Mouse (Mus musculus) limb, embryonic 12.5 days (tissue): ENCODE results near the gene Mfap3l. TPM values are rescaled to one million over a fixed set of nuclear protein-coding genes. Genes with fewer than 3 reads are reported as not detected.
"Not testable (repeated sequence)": the region's sequence is repeated elsewhere in the genome, so short reads cannot be mapped to it uniquely, and the experiment has no call there.

Experiments
- ATAC-seq: fragments of 200-750 bp; cut with Nextera tagmentation; 2 replicates; pipeline ENCODE4 v1.8.0; 2017; ENCODE audit warnings: low read depth, moderate TSS enrichment; ENCODE audit not compliant: insufficient number of reproducible peaks, insufficient read depth, low FRiP score, low TSS enrichment
- H3K27ac ChIP-seq: fragments of 300-500 bp; sonication (generic); 2 replicates; pipeline ENCODE4 v1.5.1; 2016; ENCODE audit warnings: mild to moderate bottlenecking, moderate library complexity
- H3K27me3 ChIP-seq: fragments of 300-500 bp; sonication (generic); 2 replicates; pipeline ENCODE4 v1.6.1; 2016; ENCODE audit warnings: mild to moderate bottlenecking, moderate library complexity
- H3K36me3 ChIP-seq: fragments of 300-500 bp; sonication (generic); 2 replicates; pipeline ENCODE4 v1.6.1; 2016; ENCODE audit warnings: mild to moderate bottlenecking, moderate library complexity
- H3K4me1 ChIP-seq: fragments of 300-500 bp; sonication (generic); replicated peaks from 2 replicates; pipeline ENCODE4 v1.6.1; 2016
- H3K4me2 ChIP-seq: fragments of 300-500 bp; sonication (generic); 2 replicates; pipeline ENCODE4 v1.6.1; 2016; ENCODE audit warnings: mild to moderate bottlenecking, moderate library complexity
- H3K4me3 ChIP-seq: fragments of 300-500 bp; sonication (generic); replicated peaks from 2 replicates; pipeline ENCODE4 v1.5.1; 2016; ENCODE audit warnings: mild to moderate bottlenecking
- H3K9ac ChIP-seq: fragments of 300-500 bp; sonication (generic); replicated peaks from 2 replicates; pipeline ENCODE4 v1.6.1; 2016; ENCODE audit warnings: mild to moderate bottlenecking, moderate library complexity
- H3K9me3 ChIP-seq: fragments of 300-500 bp; sonication (generic); 2 replicates; pipeline ENCODE4 v1.6.1; 2016; ENCODE audit warnings: mild to moderate bottlenecking, moderate library complexity
- WGBS: fragments of 180-500 bp; shearing (Covaris S2); methylation state at CpG from one replicate; pipeline ENCODE4 v1.1.7; 2016; 5-methylcytosine and 5-hydroxymethylcytosine counted together
- polyA plus RNA-seq: library from polyadenylated mRNA; unstranded; fragments of >200 nt; fragmentation: Nextera tagmentation; extraction: Ambion mirVana; gene quantifications from 2 replicates; pipeline ENCODE4 v1.2.1, GENCODE M21; 2016

Gene Mfap3l
- polyA plus RNA-seq, 1 experiment from 2014 or later = 2.2 TPM

DNA sequence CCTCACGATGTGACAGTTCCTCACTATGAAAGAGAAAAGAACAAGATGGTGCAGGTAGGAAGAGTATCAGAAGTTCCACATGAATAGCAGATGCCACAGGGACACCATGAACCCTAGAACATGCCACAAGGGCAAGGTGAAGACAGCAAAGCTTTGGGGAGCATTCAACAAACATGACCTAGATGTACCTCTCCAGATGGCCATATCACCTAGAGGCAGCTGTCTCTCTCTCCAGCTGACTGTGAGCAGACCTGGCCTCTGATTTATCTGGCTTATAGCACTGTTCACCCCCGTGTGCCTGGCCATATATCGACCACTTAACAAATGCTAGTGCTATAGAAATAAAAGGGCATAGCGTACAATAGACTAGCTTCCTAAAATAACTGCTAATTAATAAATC lies 17.5 kb downstream of the Mfap3l start:
- no peak overlapping the region for H3K4me2 ChIP-seq
- no peaks in the 10 kb centered on the region for H3K36me3 ChIP-seq
- no peaks in the 10 kb centered on the region for H3K27me3 ChIP-seq
- no peak overlapping the region for H3K9ac ChIP-seq
- H3K4me1 ChIP-seq = peaks cover 12% of the 10 kb centered on the region
- H3K27ac ChIP-seq = no peak overlapping the region
- WGBS = 83% methylated on average over 4 of the region's 4 CpGs
- ATAC-seq = no peak
- no peaks in the 10 kb centered on the region for H3K9me3 ChIP-seq
- H3K4me3 ChIP-seq = no peak overlapping the region

DNA sequence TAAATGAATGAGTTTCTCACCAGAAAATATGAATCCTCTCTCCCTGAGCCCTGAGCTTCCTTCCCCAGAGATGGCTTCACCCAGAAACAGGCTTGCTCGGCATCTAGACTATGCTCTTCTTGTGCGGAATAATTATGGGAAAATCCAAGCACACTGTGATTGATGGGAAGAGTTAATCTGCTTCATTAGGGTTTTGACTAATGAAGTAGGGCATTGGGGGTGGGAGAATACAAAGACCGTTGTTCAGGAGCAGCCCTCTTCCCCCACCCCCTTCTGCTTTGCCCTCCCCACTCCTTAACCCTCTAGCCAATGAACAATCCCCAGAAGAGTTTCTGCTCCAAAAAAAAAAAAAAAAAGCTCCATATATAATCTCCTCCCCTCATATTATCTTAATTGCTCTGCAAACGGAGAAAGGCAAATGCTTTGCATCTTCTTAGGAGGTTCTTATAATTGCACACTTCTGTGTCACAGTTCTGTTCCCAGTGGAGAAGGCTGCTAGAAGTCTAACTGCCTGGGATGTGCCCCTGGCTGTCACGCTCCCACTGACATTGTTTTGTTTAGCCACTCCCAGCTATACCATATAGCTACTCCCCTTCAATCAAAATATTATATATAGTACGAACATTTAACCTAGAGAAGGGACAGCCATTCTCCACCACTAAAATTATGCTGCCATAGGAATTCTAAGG lies 24.9 kb downstream of the Mfap3l start:
- Histone ChIP-seq H3K4me2 (no peak overlapping the region), H3K36me3 (no peaks in the 10 kb centered on the region), H3K4me3 (no peak overlapping the region), H3K27me3 (no peaks in the 10 kb centered on the region), H3K9ac (no peak overlapping the region), H3K27ac (no peak overlapping the region), H3K9me3 (no peaks in the 10 kb centered on the region), H3K4me1 (no peaks in the 10 kb centered on the region)
- WGBS = 77% methylated on average over 6 of the region's 6 CpGs
- ATAC-seq = no peak

DNA sequence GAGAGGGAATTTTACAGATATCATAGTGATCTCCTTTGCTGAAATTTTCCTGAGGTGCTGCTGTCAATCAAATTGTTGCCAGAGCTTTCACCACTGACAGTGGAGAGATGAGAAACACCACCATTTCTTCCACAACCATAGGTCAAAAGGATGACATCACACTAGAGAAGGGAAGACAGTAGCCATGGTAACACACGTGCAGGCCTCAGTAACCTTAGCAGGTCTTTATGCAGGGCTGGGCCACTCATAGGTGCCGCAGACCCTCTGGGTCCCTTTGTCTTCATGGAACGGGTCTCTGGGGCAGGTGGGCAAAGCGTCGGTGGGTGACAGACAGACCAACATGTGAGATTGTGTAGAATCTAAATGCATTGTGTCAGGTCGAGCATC lies 25.5 kb downstream of the Mfap3l start:
- ATAC-seq = no peak
- no peak overlapping the region for H3K4me2 ChIP-seq
- no peak overlapping the region for H3K27ac ChIP-seq
- no peaks in the 10 kb centered on the region for H3K27me3 ChIP-seq
- H3K9ac ChIP-seq = no peak overlapping the region
- H3K4me3 ChIP-seq = no peak overlapping the region
- no peaks in the 10 kb centered on the region for H3K36me3 ChIP-seq
- H3K4me1 ChIP-seq = no peaks in the 10 kb centered on the region
- WGBS = 88% methylated on average over 6 of the region's 6 CpGs
- no peaks in the 10 kb centered on the region for H3K9me3 ChIP-seq

DNA sequence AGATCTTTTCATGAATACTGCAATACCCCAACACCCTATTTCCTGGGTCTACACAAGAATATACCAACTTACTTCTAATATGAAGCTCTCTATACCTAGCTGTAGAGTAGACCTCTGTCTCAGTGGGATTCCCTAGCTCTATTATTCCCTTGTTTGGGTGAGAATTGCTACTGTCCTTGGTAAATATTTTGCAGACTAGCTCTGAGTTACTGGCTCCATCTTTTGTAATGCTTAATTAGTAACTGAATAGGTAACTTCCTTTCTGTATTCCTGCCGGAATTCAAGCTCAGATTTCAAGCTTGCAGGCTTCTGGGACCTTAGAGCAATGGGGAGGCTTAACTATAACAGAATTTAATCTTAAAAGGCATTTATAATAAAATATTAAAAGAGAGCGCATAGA lies 26.1 kb downstream of the Mfap3l start:
- WGBS = 67% methylated on average over 2 of the region's 2 CpGs
- not testable (repeated sequence) for H3K4me2 ChIP-seq, H3K4me3 ChIP-seq, H3K4me1 ChIP-seq, H3K27me3 ChIP-seq, ATAC-seq, H3K9me3 ChIP-seq, H3K27ac ChIP-seq, H3K9ac ChIP-seq, H3K36me3 ChIP-seq

DNA sequence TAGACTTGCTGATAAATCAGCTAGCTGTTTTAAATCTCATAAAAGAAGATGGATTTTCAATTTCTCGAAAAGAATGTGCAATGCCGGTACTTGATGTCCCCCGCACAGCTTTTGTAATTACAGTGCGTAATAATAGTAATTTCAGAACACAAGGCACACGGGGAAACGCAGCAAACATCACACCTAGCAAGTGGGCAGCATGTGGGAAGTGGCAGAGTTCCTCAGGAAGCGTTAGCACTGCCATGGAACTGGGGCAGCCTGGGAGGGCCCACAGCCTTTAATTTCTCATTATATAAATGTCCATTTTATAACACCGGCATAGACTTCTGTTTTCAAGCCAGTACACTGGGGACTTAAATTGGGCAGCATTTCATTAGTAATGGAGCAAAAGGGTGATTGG lies 27.1 kb downstream of the Mfap3l start:
- WGBS = 86% methylated on average over 8 of the region's 8 CpGs
- no peaks in the 10 kb centered on the region for H3K27me3 ChIP-seq

DNA sequence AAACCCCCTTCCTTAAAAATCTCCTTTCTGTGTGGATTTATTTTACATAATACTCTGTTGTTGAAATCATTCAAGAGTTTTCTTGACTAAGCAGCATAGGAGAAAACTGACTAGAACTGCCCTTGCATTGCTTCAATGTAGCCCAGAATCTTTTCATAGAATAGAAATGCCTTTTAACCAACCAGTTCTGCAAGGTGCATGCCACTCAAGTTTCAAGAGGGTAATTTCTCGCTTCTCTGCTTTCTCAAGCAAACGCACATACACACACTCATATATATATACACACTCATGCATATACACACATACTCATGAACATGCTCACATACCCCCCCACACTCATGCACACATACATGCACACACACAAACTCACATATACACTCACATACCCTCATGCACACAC lies 28.6 kb downstream of the Mfap3l start:
- H3K4me3 ChIP-seq = no peak overlapping the region
- H3K9ac ChIP-seq = no peak overlapping the region
- no peaks in the 10 kb centered on the region for H3K4me1 ChIP-seq
- H3K9me3 ChIP-seq = no peaks in the 10 kb centered on the region
- 92% methylated on average over 2 of the region's 2 CpGs for WGBS
- no peak for ATAC-seq
- H3K36me3 ChIP-seq = no peaks in the 10 kb centered on the region
- H3K4me2 ChIP-seq = no peak overlapping the region
- H3K27ac ChIP-seq = no peak overlapping the region
- H3K27me3 ChIP-seq = no peaks in the 10 kb centered on the region

More for the DNA sequence above, 27.1 kb downstream of the Mfap3l start:
- H3K4me2 ChIP-seq = no peak overlapping the region
- H3K4me3 ChIP-seq = no peak overlapping the region
- no peak for ATAC-seq
- no peak overlapping the region for H3K9ac ChIP-seq
- no peak overlapping the region for H3K27ac ChIP-seq
- H3K36me3 ChIP-seq = no peaks in the 10 kb centered on the region
- no peaks in the 10 kb centered on the region for H3K4me1 ChIP-seq
- no peaks in the 10 kb centered on the region for H3K9me3 ChIP-seq

DNA sequence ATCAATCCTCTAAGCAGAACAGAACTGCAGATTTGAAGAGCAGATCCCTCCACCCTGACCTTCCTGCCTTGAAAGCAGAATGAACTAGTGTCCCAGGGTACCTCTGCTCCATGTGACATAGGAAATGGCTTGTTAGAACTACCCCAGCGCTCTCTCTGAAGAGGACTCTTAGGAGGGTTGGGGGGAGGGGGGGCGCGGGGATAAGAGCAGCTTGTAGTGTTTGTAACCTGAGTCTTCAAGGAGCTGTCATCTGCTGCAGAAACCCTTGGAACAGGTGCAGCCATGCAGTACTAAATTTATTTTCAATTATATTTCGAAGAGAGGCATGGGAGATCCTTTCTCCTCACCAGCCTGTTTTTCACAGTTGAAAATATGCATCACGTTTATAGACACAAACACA lies 30.9 kb downstream of the Mfap3l start:
- Histone ChIP-seq H3K9ac (no peak overlapping the region), H3K27me3 (no peaks in the 10 kb centered on the region), H3K4me3 (no peak overlapping the region), H3K4me2 (no peak overlapping the region), H3K9me3 (no peaks in the 10 kb centered on the region), H3K36me3 (no peaks in the 10 kb centered on the region), H3K27ac (no peak overlapping the region), H3K4me1 (no peaks in the 10 kb centered on the region)
- 57% methylated on average over 5 of the region's 5 CpGs for WGBS
- no peak for ATAC-seq

DNA sequence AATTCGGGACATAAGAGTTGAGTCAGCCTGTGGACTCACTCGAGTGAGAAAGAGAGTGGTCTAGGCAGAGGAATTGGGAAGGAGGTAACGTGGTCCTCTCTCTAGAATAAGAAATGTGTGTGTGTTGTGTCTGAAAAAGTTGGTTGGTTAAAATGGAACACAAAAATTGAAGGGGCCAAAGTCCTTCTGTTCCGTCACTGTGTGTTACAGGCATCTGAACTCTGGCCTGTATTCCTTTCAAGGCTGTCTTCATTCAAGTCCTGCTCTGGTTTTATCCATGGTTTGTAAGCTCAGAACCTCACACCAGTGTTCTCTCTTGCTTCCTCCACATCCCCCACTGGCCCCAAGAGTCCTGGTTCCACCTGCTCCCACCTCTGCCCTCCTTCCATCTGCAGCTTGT lies 33.2 kb downstream of the Mfap3l start:
- no peak for ATAC-seq
- WGBS = 90% methylated on average over 4 of the region's 4 CpGs

DNA sequence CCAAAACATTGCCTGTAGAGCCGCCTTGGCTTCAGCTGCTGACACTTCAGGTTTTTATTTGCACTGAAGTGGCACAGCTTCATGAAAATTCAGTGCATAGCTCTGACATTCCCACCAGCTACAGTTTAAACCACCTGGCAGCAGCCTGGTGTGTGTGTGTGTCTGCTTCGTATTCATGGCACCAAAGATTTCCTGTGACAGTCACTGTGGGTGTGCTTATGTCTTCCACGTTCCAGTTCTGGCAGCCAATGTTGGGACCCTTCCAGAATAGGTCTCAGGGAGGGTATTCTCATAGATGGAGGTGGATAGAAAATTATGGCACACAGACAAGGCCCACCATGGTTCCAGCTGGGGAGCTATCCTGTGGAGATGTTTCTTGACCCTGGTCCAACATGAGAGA lies 34.2 kb downstream of the Mfap3l start:
- H3K27me3 ChIP-seq = no peaks in the 10 kb centered on the region
- 73% methylated on average over 3 of the region's 3 CpGs for WGBS
- no peaks in the 10 kb centered on the region for H3K9me3 ChIP-seq
- no peak overlapping the region for H3K27ac ChIP-seq
- ATAC-seq = no peak
- no peak overlapping the region for H3K9ac ChIP-seq
- no peak overlapping the region for H3K4me2 ChIP-seq
- H3K4me1 ChIP-seq = no peaks in the 10 kb centered on the region
- peaks cover 6% of the 10 kb centered on the region for H3K36me3 ChIP-seq
- H3K4me3 ChIP-seq = no peak overlapping the region

More for the DNA sequence above, 33.2 kb downstream of the Mfap3l start:
- Histone ChIP-seq H3K9ac (no peak overlapping the region), H3K27me3 (no peaks in the 10 kb centered on the region), H3K9me3 (no peaks in the 10 kb centered on the region), H3K4me2 (no peak overlapping the region), H3K4me3 (no peak overlapping the region), H3K36me3 (no peaks in the 10 kb centered on the region), H3K27ac (no peak overlapping the region), H3K4me1 (no peaks in the 10 kb centered on the region)

DNA sequence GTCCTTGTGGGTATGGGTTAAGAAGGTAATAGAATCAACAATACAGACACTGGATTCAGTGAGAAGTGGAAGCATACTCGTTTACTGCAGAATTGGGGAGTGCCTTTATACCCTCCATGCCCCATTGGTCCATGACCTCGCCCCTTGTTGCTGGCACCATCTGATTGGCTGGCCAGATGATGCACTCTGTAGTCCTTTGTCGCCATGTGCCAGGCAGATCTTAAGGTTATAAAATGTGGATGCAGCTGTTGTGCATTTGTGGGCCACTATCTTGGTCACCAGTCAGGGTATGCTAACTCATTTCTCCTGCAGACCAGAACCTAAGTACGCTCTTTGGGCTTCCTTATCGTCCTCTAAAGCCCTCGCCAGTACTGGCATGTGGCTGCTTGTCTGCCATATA lies 46.0 kb downstream of the Mfap3l start:
- Histone ChIP-seq H3K27me3 (no peaks in the 10 kb centered on the region), H3K4me2 (no peak overlapping the region), H3K4me1 (peaks cover 6% of the 10 kb centered on the region; the same call in 1 of the 2 replicates), H3K4me3 (no peak overlapping the region), H3K27ac (no peak overlapping the region), H3K9me3 (no peaks in the 10 kb centered on the region), H3K36me3 (no peaks in the 10 kb centered on the region), H3K9ac (no peak overlapping the region)
- WGBS = 87% methylated on average over 6 of the region's 6 CpGs
- no peak for ATAC-seq

DNA sequence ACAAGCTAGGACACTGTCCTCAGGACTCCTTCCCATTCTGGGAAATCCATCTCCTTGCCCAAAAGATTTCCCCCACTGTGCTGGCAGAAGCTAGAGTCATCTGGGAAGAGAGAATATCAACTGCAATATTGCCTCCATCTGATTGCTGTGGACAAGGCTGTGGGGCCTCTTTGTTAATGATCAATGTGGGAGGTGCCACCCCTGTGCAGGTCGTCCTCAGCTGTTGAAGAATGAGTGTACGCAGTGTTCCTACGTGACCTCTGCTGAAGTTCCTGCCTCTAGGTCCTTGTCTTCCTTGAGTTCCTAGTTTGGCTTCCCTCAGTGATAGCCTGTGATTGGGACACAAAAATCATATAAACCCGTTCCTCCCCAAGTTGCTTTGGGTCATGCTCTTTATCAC lies 49.2 kb downstream of the Mfap3l start:
- H3K4me3 ChIP-seq = no peak overlapping the region
- no peak overlapping the region for H3K27ac ChIP-seq
- no peaks in the 10 kb centered on the region for H3K9me3 ChIP-seq
- no peaks in the 10 kb centered on the region for H3K27me3 ChIP-seq
- ATAC-seq = no peak
- H3K36me3 ChIP-seq = no peaks in the 10 kb centered on the region
- H3K9ac ChIP-seq = no peak overlapping the region
- WGBS = 81% methylated on average over 4 of the region's 4 CpGs
- H3K4me1 ChIP-seq = peaks cover 6% of the 10 kb centered on the region; the same call in 1 of the 2 replicates
- H3K4me2 ChIP-seq = no peak overlapping the region

DNA sequence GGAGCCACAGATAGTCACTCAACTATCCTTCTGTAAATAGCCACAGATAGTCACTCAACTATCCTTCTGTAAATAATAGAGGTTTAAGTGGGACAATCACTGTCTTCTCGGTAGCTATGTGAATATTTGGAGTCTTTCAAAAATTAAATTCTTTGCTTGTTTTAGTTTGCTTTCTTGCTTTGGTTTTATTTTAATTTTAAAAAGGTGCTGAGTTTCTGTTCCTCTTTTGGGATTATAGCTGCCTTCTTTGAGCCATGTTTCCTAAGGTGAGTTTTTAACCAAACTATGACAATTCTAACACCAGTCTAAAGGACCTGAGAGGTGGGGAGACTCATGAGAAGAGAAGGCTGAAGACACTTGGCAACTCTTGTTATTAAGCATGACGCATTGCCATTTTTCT lies 49.7 kb downstream of the Mfap3l start:
- Histone ChIP-seq H3K9me3 (no peaks in the 10 kb centered on the region), H3K4me2 (no peak overlapping the region), H3K36me3 (no peaks in the 10 kb centered on the region), H3K4me3 (no peak overlapping the region), H3K9ac (no peak overlapping the region), H3K27ac (no peak overlapping the region), H3K27me3 (no peaks in the 10 kb centered on the region), H3K4me1 (peaks cover 6% of the 10 kb centered on the region; the same call in 1 of the 2 replicates)
- no peak for ATAC-seq
- WGBS = 86% methylated on average over 2 of the region's 2 CpGs
